Mouse (Mus musculus) cortical plate, adult 2 months (tissue): ENCODE data around the gene Rxra.

Experiments
- CTCF ChIP-seq: fragments of 200-500 bp; IDR thresholded peaks from 2 replicates; pipeline ENCODE4 v1.5.1; 2011; ENCODE audit warnings: mild to moderate bottlenecking, control low read depth, low read length; ENCODE audit not compliant: insufficient read depth; ENCODE audit errors: extremely low read depth
- POLR2A ChIP-seq: fragments of 200-500 bp; IDR thresholded peaks from 2 replicates; pipeline ENCODE4 v1.6.1; 2011; ENCODE audit warnings: mild to moderate bottlenecking, low read length, control low read depth; ENCODE audit not compliant: insufficient read depth; ENCODE audit errors: extremely low read depth

- TF ChIP-seq CTCF = no peak
- no peak for TF ChIP-seq POLR2A
These were observed 16.4 kb downstream of the Rxra start for GRCm38 (mm10) chr2:27692608-27693007.
